Mouse (Mus musculus) liver, postnatal 0 days (tissue): ENCODE data around the gene Fam196b.

ENCODE experiments used
- CTCF ChIP-seq: sonication (generic); IDR thresholded peaks from 2 replicates; pipeline ENCODE4 v1.5.1; 2016; ENCODE audit warnings: antibody characterized with exemption, low read depth
- EP300 ChIP-seq: IDR thresholded peaks from 2 replicates; pipeline ENCODE4 v1.6.1; 2016; ENCODE audit warnings: antibody characterized with exemption, low read depth, mild to moderate bottlenecking

DNA sequence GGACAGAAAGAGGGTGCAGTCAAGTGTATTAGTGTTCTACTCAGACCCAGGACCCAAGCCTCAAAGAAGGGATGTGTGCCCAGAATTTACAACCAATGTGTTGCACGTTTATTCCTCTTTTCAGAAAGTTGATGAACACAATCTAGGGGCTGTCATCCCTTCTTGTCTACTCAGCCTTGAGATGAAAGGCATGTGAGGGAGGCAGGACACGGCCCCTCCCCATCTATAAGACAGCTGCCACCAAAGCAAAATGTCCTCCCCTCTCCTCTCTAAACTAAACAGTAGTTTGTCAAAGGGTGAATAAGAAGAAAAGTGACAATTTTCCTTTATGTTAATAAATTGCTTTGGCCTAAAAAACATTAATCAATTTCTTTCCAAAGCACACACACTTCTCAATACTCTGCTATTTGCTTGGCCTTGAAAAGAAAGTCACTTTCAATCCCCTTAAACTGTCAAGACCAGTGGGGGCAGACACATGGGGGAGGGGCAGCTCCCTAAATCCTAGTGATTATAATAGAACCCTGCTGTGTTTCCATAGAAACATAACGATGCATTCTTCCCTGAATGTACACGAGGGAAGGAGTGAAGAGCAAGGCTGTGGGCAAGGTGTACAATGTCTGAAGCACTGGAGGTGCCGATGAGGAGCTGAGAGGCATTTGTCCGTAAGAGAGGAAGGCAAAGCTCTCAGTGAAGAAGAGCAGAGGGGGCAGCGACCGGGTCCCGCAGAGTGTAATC lies 101.4 kb downstream of the Fam196b start:
- no peak for TF ChIP-seq EP300
- TF ChIP-seq CTCF: no peak
